Mouse (Mus musculus): ENCODE data around the gene Abcg1.

Gene Abcg1

DNA sequence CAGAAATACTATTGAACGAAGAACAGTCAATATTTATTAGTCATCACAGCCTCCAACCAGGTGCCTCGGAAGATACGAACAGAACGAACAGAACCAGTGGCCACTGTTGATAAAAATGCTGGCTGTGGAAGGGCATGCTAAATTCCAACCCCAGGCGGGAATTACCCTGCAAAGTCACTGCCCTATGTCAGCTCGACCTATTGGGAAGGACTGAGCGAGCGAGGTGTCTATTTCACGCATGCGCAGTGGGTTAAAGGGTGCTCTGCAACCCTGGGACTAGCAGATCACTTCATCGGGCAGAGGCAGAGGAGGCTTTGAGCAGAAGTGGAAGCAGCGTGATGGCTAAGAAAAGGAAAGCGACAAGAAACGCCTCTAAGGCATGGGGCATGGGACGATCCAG is 76.3 kb downstream of the Abcg1 start:
- DNase-seq, result no peak

DNA sequence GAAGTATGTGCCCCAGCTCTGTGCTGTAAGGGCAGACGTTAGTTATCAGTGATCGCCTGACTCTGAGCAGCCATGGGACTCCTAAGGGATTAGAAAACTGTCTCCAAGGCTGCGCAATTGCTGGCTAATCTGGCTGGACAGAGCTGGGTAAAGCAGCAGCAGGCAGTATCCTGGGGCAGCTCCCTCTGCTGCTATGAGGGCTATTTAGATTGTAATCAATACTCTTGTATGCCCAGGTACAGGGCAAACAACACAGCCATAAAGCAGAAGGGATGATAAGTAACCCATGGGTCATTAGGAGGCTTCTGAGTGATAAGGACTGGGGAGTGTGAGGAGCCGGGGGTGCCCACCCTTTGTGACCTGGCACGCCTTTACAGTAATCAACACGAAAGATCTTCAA is 77.4 kb downstream of the Abcg1 start:
- no peak for DNase-seq

GRCm38 (mm10) chr17:31136291-31136690 is 78.8 kb downstream of the Abcg1 start:
- no peak for DNase-seq

- DNase-seq, result no peak
Observed at GRCm38 (mm10) chr17:31136821-31137220, 79.3 kb downstream of the Abcg1 start.

- DNase-seq, result peak; percentile 51
Observed at GRCm38 (mm10) chr17:31138398-31138797, 80.9 kb downstream of the Abcg1 start.

- no peak for DNase-seq
Observed at GRCm38 (mm10) chr17:31142116-31142515, 84.6 kb downstream of the Abcg1 start.

DNA sequence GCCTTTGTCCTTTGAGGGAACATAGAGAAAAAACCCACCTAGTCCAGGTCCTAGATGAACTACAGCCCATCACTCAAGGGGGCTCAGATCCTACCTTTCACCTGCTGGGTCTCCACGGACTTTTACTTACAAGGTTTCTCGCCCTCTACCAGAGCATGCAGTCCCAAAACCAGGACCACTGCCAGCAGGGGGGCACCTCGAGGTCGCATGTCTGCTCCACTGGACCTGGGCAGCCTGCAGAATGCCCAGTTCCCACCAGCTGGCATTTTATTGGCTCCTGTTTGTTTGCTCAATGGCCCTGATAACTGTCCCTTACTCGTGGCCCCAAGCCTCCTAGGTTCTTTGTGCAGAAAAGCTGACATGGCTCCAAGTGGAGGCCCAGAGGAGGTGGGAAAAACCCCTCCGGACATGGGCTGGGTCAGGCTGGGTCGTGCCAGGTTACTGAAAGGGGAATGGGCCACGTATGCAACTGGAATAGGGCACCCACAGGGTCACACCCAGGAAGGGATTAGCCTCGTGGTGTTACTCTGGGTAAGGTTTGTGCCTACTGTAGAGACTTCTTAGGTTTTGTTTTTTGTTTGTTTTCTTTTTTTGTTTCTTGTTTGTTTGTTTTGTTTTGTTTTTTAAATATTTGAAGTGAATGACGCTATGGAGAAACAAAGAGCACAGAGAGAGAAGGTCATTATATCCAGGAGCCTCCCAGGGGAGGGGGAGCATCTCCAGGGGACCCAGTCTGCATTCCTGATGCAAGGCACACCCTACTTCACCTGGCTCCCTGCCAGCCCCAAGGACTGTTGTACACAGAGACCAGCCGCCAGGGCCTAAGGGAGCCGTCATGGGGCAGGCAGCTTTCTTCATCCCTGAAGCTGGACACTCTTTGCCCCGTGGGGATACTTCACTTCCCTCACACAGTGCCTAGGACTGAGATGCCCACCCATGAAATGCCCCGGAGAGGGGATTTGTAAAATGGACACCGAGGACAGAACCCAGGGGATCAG is 86.9 kb downstream of the Abcg1 start, which contains the start of gene Tff2:
Tff2 (minus strand) TSS at position 243 of the 998 bp plus-strand sequence.
- DNase-seq, result no peak

- no peak for DNase-seq
Observed at GRCm38 (mm10) chr17:31145998-31146397, 88.5 kb downstream of the Abcg1 start.

- no peak for DNase-seq
Observed at GRCm38 (mm10) chr17:31152512-31152911, 95.0 kb downstream of the Abcg1 start.

DNA sequence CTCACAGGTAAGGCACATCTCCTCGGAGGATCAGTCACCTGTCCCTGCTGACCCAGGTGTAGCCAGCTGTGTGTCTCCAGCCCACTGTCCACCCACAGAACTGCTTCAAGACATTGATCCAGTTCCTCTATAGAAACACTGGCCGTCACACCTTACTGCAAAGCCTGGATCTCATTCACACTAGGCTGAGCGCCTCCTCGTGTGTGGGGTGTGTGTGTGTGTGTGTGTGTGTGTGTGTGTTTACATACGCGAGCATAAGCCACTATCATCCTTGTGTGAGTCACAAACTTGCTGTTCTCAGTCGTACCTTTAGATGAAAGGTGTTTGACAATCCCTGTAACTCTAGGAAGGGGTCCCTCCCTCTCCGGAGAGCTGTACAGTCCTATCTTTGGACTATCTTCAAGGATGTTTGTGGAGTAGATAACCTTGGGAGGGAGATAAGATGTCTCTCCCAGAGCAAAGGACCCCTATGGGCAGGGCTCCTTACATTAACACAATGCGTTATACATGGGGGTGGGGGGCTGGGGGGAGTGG is 95.6 kb downstream of the Abcg1 start:
- DNase-seq, result no peak

GRCm38 (mm10) chr17:31153785-31154184 is 96.3 kb downstream of the Abcg1 start:
- no peak for DNase-seq

GRCm38 (mm10) chr17:31157921-31158320 is 100.4 kb downstream of the Abcg1 start:
- no peak for DNase-seq

DNA sequence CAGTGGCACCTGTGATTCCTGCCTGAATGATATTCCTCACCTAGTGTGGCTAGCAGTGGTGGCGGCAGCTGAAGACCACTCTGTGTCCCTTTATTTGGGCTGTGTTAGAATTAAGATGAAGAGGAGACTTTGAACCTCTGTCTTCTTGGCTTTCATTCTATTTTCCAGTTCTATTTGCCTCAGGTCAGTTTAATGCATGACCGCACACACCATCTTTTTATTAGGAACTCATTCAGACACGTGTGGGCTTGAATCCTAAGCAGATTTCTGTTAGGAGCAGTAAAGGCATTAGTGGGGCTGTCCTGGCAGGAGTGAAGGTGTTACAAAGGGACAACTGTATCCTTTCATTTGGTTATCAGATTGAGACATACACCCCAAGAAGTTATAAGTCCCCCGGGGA is 102.8 kb downstream of the Abcg1 start:
- DNase-seq, result no peak

DNA sequence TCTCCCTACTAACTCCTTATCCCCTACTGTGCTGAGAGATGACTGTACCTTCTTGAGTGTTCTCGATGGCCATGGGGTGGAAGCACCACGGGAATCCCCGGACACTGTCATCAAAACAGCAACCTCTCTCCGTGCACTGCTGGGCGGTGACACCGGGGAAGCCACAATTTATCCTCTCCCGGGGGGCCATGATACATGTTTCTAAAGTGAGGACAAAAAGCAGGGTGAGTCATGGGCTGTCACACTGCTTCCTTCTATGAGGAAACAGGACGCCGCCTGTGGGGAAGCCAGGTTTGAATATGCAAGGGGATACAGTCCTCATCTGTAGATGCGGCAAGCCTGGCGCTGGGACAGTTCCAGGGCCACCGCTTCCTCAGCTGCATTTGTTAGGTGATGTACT is 105.1 kb downstream of the Abcg1 start:
- no peak for DNase-seq

DNA sequence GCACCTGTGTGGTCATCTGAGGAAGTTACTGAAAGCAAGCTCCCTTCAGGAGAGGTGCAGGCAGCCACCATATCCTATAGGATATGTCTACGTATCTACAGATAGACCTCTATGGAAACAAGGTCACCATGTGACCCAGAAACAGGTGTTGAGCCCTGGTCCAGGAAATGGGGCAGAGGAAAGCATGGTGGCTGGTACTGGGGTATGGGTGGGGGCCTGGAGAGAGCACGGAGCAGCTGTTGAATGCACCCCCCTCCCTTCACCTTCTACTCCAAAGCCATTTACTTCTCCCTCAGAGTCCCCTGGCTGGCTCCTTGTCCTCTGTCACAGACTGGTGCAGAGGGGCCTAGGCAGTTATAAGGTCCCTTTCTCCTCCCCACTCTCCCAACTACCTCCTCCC is 106.3 kb downstream of the Abcg1 start:
- no peak for DNase-seq

- no peak for DNase-seq
Observed at GRCm38 (mm10) chr17:31165127-31165526, 107.7 kb downstream of the Abcg1 start, which contains the start of gene Tff1. Gene Tff1 (minus strand): TSS chr17:31165277.
